Mouse (Mus musculus) heart, postnatal 14 days (tissue): ENCODE measurements around the gene Trim33. TPM values are rescaled to one million over a fixed set of nuclear protein-coding genes. Genes with fewer than 3 reads are reported as not detected.

Experiments
- DNase-seq, 2 experiments: peaks; one replicate each; pipeline ENCODE4 v3.0.0; 2021 to 2022
- intact Hi-C: fragments of 180-260 bp; cut with DNase I; formaldehyde crosslinking; loops from one replicate; pipeline ENCODE4 v1.15.1; 2025
- long read RNA-seq, 2 experiments: library from polyadenylated mRNA; stranded (forward); transcript quantifications; one replicate each; pipeline ENCODE4 v2.0.0; 2021
- total RNA-seq, 2 experiments: library from RNA; stranded (reverse); gene quantifications; 2 replicates each; pipeline ENCODE4 v1.2.3; 2021

The Trim33 gene
- 10 to 100 TPM; 16.7 to 16.9 TPM for total RNA-seq
- long read RNA-seq, experiment 1, full-length matches to known transcripts: 2 of 4 reads
- long read RNA-seq, experiment 1, partial matches to known transcripts: 0 of 4 reads
- long read RNA-seq, experiment 1, other reads (novel, unspliced or antisense): 2 of 4 reads
- long read RNA-seq, experiment 2, partial matches to known transcripts: 0 of 3 reads
- long read RNA-seq, experiment 2, other reads (novel, unspliced or antisense): 3 of 3 reads

DNA sequence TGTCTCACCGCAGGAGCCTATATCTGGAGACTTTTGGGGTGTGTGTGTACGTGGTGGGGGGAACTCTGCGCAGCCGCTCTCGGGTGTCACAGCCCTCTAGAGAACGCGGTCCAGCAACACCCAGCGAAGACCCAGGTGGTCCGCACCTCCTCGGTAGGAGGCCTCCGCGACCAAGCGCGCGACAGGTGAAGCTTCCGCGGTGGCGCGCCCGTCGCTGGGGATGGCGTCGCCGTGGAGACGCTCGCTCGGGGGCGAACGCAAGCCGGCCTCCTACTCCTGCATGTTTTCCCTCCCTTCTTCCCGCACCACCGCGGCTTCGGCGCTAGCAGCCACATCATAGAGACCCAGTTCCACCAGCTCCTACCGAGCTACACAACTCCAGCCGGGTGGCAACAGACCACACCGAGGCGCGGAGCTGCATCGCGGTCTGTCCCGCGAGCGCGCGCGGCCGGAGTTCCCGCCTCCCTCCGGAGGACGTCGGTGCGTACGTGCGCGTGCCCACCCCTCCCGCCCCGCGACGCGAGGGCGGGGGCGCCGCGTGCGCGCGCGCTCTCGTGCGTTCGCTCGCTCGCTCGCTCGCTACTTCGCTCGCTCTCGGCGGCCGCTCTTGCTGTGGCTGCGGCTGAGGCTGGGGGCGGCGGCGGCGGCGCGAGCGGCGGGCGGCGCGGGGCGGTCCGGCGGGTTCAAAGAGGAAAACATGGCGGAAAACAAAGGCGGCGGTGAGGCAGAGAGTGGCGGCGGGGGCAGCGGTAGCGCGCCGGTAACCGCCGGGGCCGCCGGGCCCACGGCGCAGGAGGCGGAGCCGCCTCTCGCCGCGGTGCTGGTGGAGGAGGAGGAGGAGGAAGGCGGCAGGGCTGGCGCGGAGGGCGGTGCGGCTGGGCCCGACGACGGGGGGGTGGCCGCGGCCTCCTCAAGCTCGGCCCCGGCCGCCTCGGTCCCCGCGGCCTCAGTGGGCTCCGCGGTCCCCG lies at the start of gene Trim33:
Gene Trim33, plus strand, starts transcription at position 112 of the 968 bp plus-strand sequence.
- peak; percentile 93 to 94 for DNase-seq
- intact Hi-C loops: loop anchor here (5.0 kb wide), 2 partner anchors 38 to 103 kb away; no protein-coding TSS in a partner anchor

DNA sequence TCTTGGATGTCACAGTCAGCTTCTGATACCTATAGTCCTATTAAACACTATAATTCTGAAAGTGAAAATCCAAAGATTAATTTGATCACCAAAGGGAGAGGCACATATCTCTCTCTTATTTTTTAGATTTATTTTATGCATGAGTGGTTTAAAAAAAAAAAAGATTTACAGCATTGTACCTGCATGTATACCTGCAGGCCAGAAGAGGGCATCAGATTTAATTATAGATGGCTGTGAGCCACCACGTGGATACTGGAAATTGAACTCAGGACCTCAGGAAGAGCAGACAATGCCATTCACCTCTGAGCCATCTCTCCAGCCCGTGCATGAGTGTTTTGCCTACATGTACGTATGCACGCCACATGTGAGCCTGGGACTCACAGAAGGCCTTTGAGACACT lies 46.7 kb upstream of the Trim33 start:
- intact Hi-C loops: loop anchor here (10.0 kb wide), 1 partner anchor 142 kb away; no protein-coding TSS in a partner anchor
- no peak for DNase-seq

DNA sequence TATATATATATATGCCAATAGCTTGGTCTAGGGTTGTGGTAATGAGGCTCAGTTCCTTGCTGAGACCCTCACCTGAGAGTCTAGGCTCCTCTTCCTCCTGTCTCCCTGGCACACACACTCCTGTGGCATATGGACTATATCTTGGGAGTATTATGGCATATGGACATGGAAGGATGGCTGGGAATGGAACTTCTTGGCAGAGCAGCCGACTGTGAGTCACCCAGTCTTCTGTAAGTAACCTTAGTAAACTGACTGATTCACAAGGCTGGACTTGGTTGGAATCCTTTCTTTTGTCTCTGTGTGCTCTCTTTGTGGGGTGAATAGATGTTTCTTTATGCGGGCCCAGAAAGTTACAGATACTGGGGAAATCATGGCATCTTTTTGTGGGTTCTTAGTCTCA lies 37.6 kb upstream of the Trim33 start:
- intact Hi-C loops: no loop called here
- DNase-seq: no peak

DNA sequence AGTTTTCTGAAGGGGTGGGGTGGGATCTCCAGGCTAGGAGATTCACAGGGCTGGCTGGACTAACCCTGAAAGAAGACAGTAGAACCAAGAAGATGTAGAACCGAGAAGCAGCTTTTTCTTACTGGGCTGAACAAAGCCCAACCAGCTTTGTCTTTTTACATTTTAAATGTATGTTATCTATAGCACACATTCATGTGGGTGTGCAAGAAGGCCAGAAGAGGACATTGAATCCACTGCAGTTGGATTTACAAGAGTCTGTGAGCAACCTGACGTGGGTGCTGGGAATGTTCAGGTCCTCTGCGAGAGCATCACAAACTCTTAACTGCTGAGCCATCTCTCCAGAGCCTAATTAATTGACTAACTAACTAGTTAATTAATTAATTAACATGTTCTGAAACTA lies 36.9 kb upstream of the Trim33 start:
- intact Hi-C loops: no loop called here
- DNase-seq: no peak

DNA sequence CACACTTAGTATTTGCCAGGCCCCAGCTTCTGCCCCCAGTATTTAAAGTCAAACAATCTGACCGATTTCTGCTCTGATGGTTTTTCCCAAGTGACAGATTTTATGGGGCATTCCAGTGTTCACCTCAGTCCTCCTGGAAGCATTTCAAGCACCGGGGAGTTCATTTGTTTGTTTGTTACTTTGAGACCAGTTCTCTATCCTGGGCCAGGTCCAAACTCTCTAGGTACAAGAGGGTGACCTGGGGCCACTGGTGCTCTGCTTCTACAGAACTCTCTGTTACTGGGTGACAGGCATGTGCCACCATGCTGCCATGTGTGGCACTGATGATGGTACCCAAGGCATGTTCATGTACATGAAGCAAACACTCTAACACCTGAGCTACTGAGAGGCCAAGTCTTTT lies 35.6 kb upstream of the Trim33 start:
- intact Hi-C loops: no loop called here
- DNase-seq: no peak

DNA sequence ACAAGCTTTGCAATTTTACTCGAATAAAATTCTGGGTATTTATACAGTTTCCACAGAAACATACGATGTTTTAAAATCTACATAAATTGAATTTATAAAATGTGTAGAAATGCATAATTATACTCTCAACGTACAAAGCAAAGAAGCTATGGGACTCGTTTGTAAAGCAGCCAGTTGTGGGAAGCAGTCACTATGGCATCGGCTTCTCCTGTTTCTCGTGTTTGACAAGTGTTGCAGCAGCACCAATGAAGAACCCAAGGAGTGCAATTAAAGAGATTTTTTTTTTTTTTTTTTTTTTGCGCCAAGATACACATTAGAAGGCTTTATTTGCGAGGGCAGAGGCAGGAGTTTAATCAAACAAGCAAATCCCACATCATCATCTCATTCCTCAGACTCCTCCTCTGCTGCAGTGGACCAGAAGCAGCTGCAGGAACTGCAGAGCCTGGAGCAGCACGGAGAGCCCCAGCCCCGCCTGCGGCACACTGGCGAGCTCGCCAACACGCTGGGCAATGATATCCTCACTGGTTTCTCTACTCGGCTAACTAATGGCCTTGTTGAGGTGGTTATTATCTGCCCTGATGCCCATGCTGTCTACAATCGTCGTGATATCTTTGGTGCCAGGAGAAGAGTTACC lies 32.3 kb upstream of the Trim33 start:
- intact Hi-C loops: no loop called here
- DNase-seq: no peak

DNA sequence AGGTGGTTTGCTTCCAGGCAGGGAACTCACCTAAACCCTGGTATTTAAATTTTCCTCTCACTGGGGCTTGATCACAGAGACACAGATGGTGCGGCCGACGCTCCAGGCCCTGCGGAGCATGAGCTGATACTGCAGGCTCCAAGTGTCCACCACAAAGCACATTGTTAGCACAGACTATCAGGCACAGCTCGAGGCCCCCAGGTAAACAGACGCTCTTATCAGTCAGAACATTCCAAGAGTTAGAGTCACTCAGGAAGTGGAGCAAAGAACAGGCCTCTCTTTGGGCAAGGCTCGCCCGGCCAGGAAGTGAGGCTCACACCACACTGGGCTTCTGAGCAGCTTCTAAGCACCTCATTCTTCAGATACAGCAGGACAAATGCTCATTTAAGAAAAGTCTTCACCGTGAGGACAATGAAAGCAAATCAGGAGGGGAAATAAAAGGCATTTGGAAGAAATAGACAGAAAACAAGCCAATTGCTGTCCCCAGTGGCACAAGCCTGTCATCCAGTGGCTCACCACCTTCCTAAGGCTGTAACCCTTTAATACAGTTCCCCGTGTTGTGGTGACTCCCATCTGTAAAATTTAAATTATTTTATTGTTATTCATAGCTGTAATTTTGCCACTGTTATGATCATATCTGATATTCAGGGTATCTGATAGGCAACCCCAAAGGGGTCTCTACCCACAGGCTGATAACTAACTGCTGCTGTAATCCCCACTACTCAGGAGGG lies 22.8 kb upstream of the Trim33 start:
- intact Hi-C loops: no loop called here
- no peak for DNase-seq

DNA sequence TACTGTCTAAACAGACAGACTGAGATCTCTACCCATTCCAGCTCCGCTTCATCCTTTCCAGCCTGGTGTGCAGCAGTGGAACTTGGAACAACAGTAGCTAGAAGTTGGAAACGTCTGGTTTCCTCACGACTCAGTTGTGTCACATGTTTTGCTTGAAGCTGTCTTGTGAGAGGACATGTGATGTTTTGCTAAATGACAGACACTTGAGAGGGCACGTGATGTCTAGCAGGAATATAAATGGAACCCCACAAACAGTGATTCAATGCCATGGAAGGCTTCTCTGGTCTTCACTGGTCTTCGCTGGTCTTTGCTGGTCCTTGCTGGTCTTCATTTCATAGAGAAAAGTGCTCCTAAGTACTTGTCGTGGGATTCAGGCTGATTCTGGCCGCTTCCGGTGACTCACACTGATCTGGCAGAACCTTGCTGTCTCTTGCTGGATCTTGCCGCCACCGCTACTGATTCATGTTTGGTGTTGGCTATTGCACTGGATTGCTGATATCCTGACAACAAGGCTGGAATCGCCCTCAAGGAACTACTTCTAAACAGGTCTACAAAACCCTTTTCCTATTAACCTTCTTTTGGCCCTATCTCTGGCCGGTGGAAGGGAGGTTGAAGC lies 16.2 kb upstream of the Trim33 start:
- intact Hi-C loops: no loop called here
- no peak for DNase-seq

DNA sequence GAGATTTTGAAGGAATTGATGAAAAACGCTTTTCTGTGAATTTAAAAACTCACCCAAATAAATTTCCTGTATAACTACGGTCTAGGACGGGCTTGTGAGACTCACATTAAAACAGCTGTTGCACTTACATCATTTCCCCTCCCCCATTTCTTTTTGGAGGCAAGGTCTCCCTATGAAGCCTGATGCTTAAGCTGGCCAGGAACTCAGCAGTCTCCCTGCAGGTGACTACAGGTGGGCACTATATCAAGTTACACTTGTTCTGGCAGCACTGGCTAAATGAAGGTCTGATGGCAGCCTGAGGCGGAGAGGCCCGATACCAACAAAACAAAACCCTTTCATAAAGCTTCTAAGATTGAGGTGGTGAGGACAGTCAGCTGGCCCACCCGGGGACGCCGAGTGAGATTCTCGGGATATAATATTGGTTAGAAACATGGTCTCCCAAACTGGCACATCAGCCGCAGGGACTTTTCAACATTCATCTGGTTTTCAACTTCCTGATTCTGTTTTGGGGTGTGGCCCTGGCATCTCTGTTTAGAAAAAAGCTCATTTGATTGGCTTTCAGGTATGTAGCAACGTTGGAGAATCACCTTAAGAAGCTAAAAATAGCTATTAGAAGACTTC lies 422 bp upstream of the Trim33 start:
- peak; percentile 6 to 13 for DNase-seq
- intact Hi-C loops: loop anchor here (5.0 kb wide), 1 partner anchor 104 kb away; no protein-coding TSS in a partner anchor

DNA sequence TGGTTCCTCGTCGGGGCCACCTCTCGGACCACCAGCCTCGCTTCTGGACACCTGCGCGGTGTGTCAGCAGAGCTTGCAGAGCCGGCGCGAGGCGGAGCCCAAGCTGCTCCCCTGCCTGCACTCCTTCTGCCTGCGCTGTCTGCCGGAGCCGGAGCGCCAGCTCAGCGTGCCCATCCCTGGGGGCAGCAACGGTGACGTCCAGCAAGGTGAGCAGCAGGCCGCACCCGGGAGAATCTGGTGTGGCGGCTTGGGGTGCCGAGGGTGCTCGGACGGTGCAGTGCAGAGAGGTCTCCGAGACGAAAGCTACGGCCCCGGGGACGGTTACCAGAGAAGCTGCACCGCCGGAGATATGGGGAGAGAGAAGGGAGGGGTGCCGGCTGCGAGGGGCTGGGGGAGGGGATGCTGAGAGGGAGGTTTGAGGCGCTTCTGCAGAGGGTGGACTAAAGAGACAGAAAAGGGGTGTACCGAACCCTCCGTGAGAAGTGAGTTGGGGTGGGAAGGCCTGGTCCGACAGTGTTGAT lies 1.2 kb downstream of the Trim33 start:
- DNase-seq: peak; percentile 45 to 47
- intact Hi-C loops: loop anchor here (5.0 kb wide), 1 partner anchor 37 kb away; no protein-coding TSS in a partner anchor

DNA sequence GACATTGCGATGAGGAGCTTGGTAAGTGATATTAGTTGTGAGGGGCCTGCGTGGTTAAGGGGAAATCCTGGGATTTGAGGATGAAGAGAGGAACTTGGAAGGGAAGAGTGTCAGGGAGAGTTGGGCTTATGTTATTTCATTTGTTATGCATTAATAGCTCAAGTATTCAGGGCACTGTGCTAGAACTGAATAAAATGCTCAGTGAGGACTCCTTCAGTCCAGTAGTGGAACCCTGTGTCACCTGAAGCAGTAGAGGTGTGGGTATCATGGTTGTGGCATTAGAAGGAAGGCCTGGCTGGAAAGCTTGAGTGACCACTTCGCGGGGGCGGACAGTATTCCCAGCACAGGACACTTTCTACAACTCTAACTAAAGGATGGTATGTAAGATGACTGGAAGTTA lies 1.8 kb downstream of the Trim33 start:
- no peak for DNase-seq

DNA sequence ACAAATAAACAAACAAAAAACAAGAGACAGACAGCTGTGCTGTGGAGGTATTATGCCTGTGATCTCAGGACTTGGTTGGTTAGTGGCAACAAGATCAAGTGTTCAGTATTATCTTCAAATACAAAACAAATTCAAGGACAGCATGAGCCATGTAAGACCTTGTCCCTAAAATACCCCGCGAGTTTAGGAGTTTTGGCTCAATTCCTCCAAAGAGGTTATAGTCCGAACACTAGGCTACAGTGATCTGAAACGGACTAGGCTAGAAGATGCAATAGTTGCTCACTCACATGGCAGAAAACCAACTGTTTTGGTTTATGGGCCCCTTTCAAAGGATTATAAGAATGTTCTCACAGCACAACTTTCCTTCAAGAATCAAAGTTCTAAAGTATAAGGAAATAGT lies 9.7 kb downstream of the Trim33 start:
- intact Hi-C loops: no loop called here
- DNase-seq: no peak

More for the DNA sequence above, 1.8 kb downstream of the Trim33 start:
- intact Hi-C loops: loop anchor here (5.0 kb wide), 1 partner anchor 36 kb away; no protein-coding TSS in a partner anchor

DNA sequence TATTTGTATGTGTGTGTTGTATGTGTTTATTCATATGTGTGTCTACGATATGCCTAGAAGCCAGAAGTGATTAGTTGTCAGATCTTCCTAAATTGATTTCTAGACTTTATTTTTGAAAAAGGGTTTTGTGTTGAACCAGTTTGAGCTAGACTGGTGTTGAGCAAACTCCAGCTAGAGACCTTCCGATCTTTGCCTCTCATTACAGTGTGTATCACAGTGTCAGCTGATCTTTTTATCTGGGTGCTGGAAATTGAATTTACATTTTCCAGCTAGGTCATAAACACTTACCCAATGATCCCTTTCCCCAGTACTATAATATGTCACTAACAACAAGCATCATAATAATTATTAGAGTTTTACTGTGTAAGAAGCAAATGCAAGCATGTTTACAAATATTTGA lies 12.0 kb downstream of the Trim33 start:
- no peak for DNase-seq
- intact Hi-C loops: no loop called here

DNA sequence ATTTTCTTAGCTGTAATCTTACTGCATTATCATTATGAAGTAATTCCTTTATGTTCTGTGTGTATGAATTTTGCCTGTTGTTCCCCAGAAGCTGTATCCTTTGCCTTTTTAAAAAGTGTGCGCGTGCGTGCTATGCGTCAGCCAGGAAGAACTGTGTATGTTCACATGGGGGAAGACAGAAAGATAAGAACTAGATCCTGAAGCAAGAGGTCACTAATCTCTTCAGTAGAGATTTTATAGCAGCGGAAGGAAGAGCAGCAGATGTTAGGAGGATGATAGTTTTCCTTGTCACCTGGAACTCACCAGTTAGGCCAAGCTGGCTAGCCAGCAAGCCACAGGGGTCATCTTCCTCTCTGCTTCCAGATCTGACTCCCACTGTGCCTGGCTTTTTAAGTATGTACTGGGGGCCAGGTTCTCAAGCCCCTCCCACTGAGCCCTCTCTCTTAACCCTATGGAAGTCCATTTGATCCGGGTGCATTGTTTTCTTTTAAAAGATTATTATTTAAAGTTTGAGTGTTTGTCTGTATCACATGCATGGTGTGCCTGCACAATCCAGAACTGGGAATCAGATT lies 26.4 kb downstream of the Trim33 start:
- intact Hi-C loops: no loop called here
- no peak for DNase-seq

DNA sequence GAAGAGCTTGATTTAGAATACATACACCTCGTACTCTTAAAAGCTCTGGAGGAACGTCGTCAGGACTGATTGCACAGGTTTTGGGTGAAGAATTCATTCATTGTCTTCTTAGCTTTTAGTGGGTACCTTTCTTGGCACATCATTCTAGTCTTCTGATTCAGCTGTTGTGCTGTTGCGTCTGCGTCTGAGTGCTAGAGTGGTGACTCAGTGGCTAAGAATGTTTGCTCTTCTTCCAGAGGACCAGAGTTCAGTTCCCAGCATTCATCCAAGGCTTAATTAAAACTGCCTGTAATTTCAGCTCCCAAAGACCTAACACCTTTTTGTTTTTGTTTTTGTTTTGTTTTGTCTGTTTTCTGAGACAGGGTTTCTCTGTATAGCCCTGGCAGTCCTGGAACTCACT lies 30.2 kb downstream of the Trim33 start:
- no peak for DNase-seq
- intact Hi-C loops: no loop called here

DNA sequence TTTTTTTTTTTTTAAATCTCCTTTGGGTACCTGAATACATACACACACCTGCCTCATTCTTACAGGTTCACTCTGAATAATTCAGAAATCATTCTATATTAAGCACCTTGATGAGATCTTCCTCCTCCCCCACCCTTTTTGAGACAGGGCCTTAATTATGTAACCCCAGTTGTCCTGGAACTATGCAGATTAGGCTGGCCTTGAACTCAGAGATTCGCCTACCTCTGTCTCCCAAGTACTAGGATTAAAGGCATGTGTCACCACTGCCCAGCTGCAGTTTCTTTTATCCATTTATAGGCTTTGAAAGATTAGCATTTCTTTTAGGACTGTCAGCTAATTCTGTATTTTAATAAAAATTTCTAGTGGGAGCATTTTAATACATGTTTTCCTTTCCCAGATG lies 30.7 kb downstream of the Trim33 start:
- DNase-seq: no peak
- intact Hi-C loops: no loop called here

DNA sequence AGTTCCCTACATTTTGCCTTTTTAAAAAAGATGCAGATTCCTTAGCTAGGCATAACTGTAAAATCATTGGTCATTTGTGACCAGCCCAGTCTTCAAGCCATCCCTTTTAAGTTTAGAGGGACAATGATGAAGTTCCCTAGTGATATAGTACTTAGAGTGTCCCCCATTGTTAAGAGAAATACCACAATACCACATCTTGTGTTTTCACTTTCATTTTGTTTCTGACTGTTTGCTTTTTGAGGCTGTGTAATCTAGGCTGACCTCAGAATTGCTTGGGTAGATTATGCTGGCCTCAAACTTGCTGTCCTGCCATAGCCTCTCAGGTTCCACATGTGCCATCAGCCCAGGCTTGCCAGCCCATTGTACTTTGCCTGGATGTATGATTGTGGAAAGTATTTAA lies 35.2 kb downstream of the Trim33 start:
- no peak for DNase-seq

DNA sequence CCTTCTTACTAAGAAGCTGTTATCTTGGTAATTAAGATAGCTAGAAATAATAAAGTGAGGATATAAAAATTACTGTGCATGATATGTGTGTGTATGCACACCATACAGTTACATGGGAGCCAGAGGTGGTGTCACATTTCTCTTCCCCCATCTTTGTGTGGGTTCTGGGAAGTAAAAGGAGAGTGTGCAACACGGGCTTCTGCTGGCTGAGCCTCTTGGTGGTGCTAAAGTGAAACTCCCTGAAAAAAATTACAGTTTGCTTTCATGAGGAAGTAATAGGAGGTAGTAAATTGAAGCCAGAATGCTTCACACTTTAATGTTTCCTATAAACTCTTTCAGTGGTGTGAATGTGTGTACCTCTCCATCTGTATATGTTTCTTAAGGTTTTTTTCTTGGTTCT lies 56.3 kb downstream of the Trim33 start:
- DNase-seq: no peak
- intact Hi-C loops: no loop called here

More for the DNA sequence above, 35.2 kb downstream of the Trim33 start:
- intact Hi-C loops: no loop called here

DNA sequence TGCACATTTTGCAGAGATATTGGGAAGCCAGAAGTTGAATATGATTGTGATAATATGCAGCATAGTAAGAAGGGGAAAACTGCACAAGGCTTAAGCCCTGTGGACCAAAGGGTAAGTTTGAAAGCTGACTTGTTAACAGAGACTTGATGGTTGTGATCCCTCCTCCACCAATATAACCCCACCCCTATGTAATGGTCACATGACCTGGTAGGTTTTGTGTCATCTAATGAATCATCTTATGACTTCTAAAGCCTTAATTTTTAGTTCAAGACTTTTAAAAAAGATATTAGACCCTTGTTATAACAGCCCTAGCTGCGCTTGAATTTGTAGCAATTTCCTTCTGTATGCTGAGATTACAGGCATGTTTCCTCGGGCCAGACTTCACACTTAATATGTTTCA lies 67.6 kb downstream of the Trim33 start:
- no peak for DNase-seq
- intact Hi-C loops: no loop called here
